Mouse (Mus musculus): Measurements from ENCODE around the gene Tex30. TPM values are rescaled to one million over a fixed set of nuclear protein-coding genes. Genes with fewer than 3 reads are reported as not detected.

Gene Tex30
- 18.3 and 19.7 TPM in 2 replicates for polyA plus RNA-seq (2021; fragmentation: Nextera tagmentation)
- long read RNA-seq, experiment 1, partial matches to known transcripts = 0 of 10 reads
- long read RNA-seq, experiment 1, other reads (novel, unspliced or antisense) = 4 of 10 reads
- long read RNA-seq, experiment 2, transcript Tex30-211 (6 exons, 960 nt) = major isoform, 12 of 25 reads
- long read RNA-seq, experiment 2, transcript Tex30-208 (6 exons, 1,360 nt) = minor isoform, 8 of 25 reads
- long read RNA-seq, experiment 2, partial matches to known transcripts = 0 of 25 reads
- long read RNA-seq, experiment 2, other reads (novel, unspliced or antisense) = 4 of 25 reads

GRCm38 (mm10) chr1:44102259-44102717 is at the start of gene Tex30:
TSS of gene Tex30 (minus strand) at chr1:44102441.

DNA sequence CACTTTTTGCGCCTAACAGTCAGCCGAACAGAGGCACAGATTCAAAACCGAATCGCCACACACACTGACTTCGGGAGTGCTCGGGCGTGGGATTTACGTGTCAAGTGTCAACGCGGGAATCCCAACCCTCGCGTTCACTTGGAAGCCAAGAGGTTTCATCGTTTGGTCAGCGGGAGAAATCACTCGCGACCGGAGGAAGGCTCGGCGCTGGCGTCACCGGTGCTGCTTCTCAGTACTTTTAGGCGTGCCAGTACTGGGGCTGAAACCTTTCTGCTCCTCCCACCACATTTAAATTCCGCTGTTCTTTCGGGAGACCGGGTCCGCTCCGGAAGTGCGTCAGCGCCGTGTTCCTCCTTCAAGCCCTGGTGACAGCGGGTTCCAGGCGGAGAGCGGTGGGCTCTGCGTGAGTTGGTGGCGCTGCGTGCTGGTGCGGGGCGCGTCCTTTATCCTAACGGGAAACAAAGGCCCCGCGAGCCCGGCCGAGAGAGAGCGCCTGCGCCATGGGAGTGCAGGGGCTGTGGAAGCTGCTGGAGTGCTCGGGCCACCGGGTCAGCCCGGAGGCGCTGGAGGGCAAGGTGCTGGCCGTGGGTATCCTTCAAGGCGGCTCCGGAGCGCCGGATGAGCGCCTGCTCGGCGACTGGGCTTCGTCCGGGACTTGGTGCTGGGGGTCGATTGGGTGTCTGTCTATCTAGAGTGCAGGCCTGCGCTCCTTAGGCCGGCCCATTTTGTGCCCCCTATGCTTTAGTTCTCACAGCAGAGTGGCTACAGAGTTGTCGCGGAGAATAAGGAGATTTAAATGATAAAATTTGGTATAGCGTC is 45.5 kb upstream of the Tex30 start, which contains the start of gene Ercc5:
Ercc5 (plus strand) TSS at position 182 of the 819 bp plus-strand sequence.

GRCm38 (mm10) chr1:44118239-44119054 is 16.2 kb upstream of the Tex30 start, which contains the start of the genes Kdelc1 and Bivm:
TSS of gene Kdelc1 (minus strand) at chr1:44118808.
TSS of gene Bivm (plus strand) at chr1:44118957.

DNA sequence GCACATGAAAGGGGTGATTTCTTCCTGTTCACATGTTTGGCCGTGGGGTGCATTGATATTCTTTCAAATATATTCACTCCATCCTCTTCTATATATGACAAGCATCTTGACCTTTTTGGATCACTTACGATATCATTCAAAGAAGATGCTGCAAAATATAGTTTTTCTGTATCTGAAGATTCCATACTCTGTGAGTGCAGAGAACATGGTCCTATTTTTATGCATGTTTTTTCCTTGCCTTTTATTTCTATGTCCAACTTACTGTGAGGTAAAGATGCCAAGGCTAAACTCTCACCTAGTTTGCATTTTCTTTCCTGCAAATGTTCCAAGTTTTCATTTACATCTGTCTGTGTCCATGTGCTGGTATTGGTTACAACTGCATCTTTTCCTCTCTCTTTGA is 40.4 kb downstream of the Tex30 start, which contains the start of gene Gm8251:
Gm8251 (minus strand) TSS at position 101 of the 400 bp plus-strand sequence.

Other genes with a start within 250 kb of the Tex30 start
- gene Tpp2, start 168.8 kb downstream of the Tex30 start, polyA plus RNA-seq (2021; fragmentation: Nextera tagmentation) = 25.8 and 27.6 TPM in 2 replicates
- gene Mettl21c, start 82.4 kb downstream of the Tex30 start, polyA plus RNA-seq (2021; fragmentation: Nextera tagmentation) = 0.14 TPM in 1 of 2 replicates, not detected in the other
- not detected in 2 replicates for gene Gm8251, start 40.5 kb downstream of the Tex30 start, polyA plus RNA-seq (2021; fragmentation: Nextera tagmentation)
- 3.0 and 3.5 TPM in 2 replicates for gene Kdelc1, start 16.4 kb upstream of the Tex30 start, polyA plus RNA-seq (2021; fragmentation: Nextera tagmentation)
- gene Bivm, start 16.5 kb upstream of the Tex30 start, polyA plus RNA-seq (2021; fragmentation: Nextera tagmentation) = 7.4 TPM in 2 replicates
- 7.6 and 8.3 TPM in 2 replicates for gene Ercc5, start 45.3 kb upstream of the Tex30 start, polyA plus RNA-seq (2021; fragmentation: Nextera tagmentation)
- gene Mettl21e, start 116.5 kb upstream of the Tex30 start, polyA plus RNA-seq (2021; fragmentation: Nextera tagmentation) = 0.05 TPM in 1 of 2 replicates, not detected in the other

All from layer of hippocampus, adult 6 months (tissue).